Mouse (Mus musculus): ENCODE measurements at regions not wholly inside any gene's neighbourhood (a gene's known extent, or its start where the extent isn't known, plus 50 kb on each side); places are given as distances from the start of the nearest gene placed in this dataset.

DNA sequence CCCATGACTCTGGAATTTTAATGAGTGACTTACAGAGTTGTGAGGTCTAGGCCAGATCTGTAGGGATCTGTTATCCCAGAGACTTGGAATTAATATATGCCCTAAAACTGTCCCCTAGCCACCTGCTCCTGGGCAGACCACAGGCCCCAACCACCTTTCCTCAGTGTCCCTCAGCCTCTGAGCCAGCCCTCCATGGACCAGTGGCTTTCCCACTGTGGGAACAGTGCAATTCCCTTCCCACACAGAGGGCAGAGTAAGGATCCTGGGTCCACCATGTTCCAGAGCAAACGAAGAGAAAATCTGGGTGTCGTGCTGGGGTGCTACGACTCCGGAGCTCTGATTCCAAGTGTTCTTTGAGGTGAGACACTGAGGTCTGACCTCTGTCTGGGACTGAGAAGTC is 174.7 kb downstream of the Thbs2 start:
- Histone ChIP-seq H3K4me3 (no peak overlapping the region), H3K27ac (ENCODE audit: poor library complexity, severe bottlenecking) (no peak overlapping the region), H3K4me2 (no peak overlapping the region), H3K36me3 (no peaks in the 10 kb centered on the region), H3K27me3 (replicated peaks) (peaks cover 55% of the 10 kb centered on the region), H3K9ac (no peak overlapping the region), H3K4me1 (replicated peaks) (peaks cover 11% of the 10 kb centered on the region; the same call in 1 of the 2 replicates), H3K9me3 (replicated peaks) (no peaks in the 10 kb centered on the region)
- 93% methylated on average over 4 of the region's 4 CpGs for WGBS
- ATAC-seq (ENCODE audit: insufficient number of reproducible peaks, low FRiP score) = no peak

DNA sequence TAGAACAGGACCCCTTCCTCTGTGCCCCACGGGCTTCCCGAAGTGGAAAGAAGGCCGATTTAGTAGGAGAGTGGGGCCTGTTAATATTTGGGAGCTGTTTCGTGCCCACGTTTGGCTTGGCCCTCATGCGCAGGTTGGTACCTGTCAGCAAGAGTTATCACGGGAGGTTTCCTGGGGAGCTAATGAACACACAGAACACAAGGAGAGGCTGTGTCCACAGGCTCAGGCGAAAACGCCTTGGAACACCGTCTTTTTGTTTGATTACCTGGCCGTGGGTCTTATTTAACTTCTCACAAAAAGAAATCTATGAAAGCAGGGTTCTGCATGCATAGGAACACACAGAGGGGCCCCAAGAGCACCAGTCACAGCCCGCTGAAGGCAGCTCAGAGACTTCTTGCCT is 175.8 kb downstream of the Thbs2 start:
- WGBS = 81% methylated on average over 12 of the region's 12 CpGs
- no peak for ATAC-seq (ENCODE audit: insufficient number of reproducible peaks, low FRiP score)
- Histone ChIP-seq H3K4me2 (no peak overlapping the region), H3K9me3 (replicated peaks) (no peaks in the 10 kb centered on the region), H3K9ac (no peak overlapping the region), H3K36me3 (no peaks in the 10 kb centered on the region), H3K27me3 (replicated peaks) (peaks cover 58% of the 10 kb centered on the region), H3K4me1 (replicated peaks) (peaks cover 11% of the 10 kb centered on the region; the same call in 1 of the 2 replicates), H3K4me3 (no peak overlapping the region), H3K27ac (ENCODE audit: poor library complexity, severe bottlenecking) (no peak overlapping the region)

DNA sequence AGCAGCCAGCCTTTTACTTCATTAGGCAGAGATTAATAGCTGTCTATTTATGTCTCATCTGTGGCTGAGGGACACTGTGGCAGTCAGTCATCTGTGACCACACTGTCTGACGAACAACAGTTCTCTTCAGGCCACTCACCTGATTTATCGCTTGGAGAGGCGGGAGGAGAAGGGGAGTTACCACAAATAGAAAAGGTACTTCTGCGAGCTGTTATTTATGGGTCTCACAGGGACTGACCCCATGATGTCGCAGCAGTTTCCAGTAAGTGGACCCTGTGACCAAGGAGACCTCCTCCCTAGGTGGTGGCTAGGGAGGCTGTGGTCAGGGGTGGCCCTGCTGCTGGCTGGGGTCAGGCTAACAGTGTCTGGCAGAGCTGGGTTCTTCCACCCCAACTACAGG is 176.7 kb downstream of the Thbs2 start:
- Histone ChIP-seq H3K9me3 (replicated peaks) (no peaks in the 10 kb centered on the region), H3K4me1 (replicated peaks) (peaks cover 11% of the 10 kb centered on the region; the same call in 1 of the 2 replicates), H3K9ac (no peak overlapping the region), H3K27me3 (replicated peaks) (peaks cover 49% of the 10 kb centered on the region), H3K36me3 (no peaks in the 10 kb centered on the region), H3K27ac (ENCODE audit: poor library complexity, severe bottlenecking) (no peak overlapping the region), H3K4me2 (no peak overlapping the region), H3K4me3 (no peak overlapping the region)
- 35% methylated on average over 5 of the region's 5 CpGs for WGBS
- no peak for ATAC-seq (ENCODE audit: insufficient number of reproducible peaks, low FRiP score)

DNA sequence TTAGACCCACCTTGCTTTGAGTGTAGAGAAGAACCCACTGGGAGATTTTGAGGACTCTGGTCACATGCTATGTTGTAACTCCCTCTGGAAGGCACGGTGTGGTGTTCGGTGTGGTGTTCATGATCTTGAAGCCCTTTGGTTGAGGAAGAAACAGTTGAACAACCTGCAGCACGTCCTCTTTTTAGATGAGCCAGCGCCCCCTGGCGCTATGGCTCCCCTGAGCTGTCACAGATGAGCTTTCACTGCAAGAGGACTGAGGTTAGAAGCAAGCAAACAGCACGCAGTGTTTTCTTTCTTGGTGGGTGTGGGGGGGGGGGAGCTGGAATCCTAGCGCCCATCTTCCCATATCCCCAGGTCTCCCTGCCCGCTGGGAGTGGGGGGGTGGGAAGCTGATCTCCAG is 177.9 kb downstream of the Thbs2 start:
- H3K27me3 ChIP-seq (replicated peaks) = peaks cover 41% of the 10 kb centered on the region
- no peaks in the 10 kb centered on the region for H3K36me3 ChIP-seq
- ATAC-seq (ENCODE audit: insufficient number of reproducible peaks, low FRiP score) = no peak
- no peak overlapping the region for H3K4me3 ChIP-seq
- 31% methylated on average over 8 of the region's 8 CpGs for WGBS
- H3K4me2 ChIP-seq = no peak overlapping the region
- no peak overlapping the region for H3K27ac ChIP-seq (ENCODE audit: poor library complexity, severe bottlenecking)
- no peak overlapping the region for H3K9ac ChIP-seq
- H3K4me1 ChIP-seq (replicated peaks) = peaks cover 11% of the 10 kb centered on the region; the same call in 1 of the 2 replicates
- no peaks in the 10 kb centered on the region for H3K9me3 ChIP-seq (replicated peaks)

DNA sequence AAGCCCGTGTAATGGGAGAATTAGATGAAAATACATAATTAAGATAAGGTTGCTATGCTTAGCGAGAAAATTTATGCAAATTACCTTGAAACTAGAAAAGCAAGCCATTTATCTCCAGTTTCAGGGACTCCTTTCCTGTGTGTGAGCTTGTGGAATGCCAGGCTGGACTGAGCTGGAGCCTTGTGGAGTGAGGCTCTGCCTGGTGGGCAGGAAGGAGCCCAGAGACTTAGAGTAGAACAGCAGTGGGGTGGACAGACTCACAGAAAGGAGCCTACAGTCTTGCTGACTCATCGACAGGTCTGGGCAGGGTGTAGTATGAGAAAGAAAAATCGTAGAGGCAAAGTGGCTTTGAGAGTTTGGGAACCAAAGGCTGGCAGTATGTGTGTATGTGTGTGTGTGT is 180.6 kb downstream of the Thbs2 start:
- no peaks in the 10 kb centered on the region for H3K9me3 ChIP-seq (replicated peaks)
- 71% methylated on average over 4 of the region's 4 CpGs for WGBS
- H3K27me3 ChIP-seq (replicated peaks) = peaks cover 51% of the 10 kb centered on the region
- no peak overlapping the region for H3K9ac ChIP-seq
- no peaks in the 10 kb centered on the region for H3K36me3 ChIP-seq
- no peak overlapping the region for H3K4me2 ChIP-seq
- no peak overlapping the region for H3K27ac ChIP-seq (ENCODE audit: poor library complexity, severe bottlenecking)
- peaks cover 11% of the 10 kb centered on the region; the same call in 1 of the 2 replicates for H3K4me1 ChIP-seq (replicated peaks)
- H3K4me3 ChIP-seq = no peak overlapping the region
- ATAC-seq (ENCODE audit: insufficient number of reproducible peaks, low FRiP score) = no peak

DNA sequence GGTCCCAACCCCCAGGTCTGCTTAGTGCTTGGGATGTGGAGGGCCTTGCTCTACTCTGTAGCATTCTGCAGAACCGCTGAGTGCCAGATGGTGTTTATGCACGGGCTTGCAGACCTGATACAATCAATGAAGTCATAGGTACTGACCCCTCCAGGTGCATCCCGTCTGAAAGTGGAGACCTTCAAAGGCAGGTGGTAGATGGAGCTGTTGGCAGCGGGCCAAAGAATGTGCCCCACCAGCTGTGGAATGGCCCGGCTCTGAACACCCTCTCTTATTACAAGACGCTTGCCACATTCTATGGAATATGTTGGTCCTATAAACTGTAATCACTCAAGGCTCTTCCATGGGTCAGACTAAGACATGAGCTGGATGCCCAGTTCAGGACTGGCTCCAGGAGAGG is 183.5 kb downstream of the Thbs2 start:
- no peaks in the 10 kb centered on the region for H3K4me1 ChIP-seq (replicated peaks)
- peaks cover 50% of the 10 kb centered on the region for H3K27me3 ChIP-seq (replicated peaks)
- no peak overlapping the region for H3K9ac ChIP-seq
- no peaks in the 10 kb centered on the region for H3K36me3 ChIP-seq
- H3K4me2 ChIP-seq = no peak overlapping the region
- H3K27ac ChIP-seq (ENCODE audit: poor library complexity, severe bottlenecking) = no peak overlapping the region
- H3K9me3 ChIP-seq (replicated peaks) = no peaks in the 10 kb centered on the region
- 58% methylated on average over 6 of the region's 6 CpGs for WGBS
- H3K4me3 ChIP-seq = no peak overlapping the region
- no peak for ATAC-seq (ENCODE audit: insufficient number of reproducible peaks, low FRiP score)

DNA sequence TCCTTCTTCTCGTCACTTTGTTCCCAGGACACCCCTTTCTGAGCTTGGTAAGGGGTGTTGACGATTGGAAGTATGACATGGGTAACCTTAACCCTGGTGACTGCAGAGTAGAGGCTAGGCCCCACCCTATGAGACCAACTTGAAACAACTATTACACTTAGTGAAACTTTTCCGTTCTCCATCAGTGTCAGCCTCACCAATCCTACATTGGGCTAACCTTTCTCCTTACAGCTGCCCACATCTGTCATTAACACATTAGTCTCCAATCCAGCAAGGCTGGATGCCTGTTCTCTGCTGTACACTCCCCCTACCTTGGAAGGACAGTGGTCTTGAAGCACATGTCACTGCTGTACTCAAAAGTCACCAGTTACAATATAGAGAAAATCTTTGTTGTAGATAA is 186.9 kb downstream of the Thbs2 start:
- H3K36me3 ChIP-seq = no peaks in the 10 kb centered on the region
- H3K9ac ChIP-seq = no peak overlapping the region
- H3K9me3 ChIP-seq (replicated peaks) = no peaks in the 10 kb centered on the region
- ATAC-seq (ENCODE audit: insufficient number of reproducible peaks, low FRiP score) = no peak
- peaks cover 44% of the 10 kb centered on the region for H3K27me3 ChIP-seq (replicated peaks)
- no peaks in the 10 kb centered on the region for H3K4me1 ChIP-seq (replicated peaks)
- H3K4me3 ChIP-seq = no peak overlapping the region
- no peak overlapping the region for H3K4me2 ChIP-seq
- H3K27ac ChIP-seq (ENCODE audit: poor library complexity, severe bottlenecking) = no peak overlapping the region
- WGBS = 59% methylated on average over 3 of the region's 3 CpGs

DNA sequence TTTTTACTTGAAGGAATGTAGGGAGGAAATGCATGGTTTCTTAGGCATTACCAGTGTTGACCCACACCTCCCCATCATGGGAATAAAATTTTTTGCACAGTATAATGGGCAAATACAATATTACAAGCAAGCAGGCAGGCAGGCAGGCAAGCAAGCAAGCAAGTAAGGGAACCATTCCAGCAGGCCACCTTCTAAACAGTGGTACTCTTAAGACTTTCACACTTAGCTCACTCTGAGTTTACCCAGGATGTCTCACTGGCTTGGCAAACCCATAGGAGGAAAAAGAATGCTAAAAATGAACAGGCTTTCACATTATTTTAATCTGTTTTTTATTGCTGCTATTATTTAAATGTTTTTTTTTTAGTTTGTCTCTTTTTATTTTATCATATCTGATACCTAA is 187.9 kb downstream of the Thbs2 start:
- Histone ChIP-seq H3K27me3 (replicated peaks) (peaks cover 42% of the 10 kb centered on the region), H3K4me2 (no peak overlapping the region), H3K36me3 (no peaks in the 10 kb centered on the region), H3K27ac (ENCODE audit: poor library complexity, severe bottlenecking) (no peak overlapping the region), H3K4me3 (no peak overlapping the region), H3K9me3 (replicated peaks) (no peaks in the 10 kb centered on the region), H3K4me1 (replicated peaks) (no peaks in the 10 kb centered on the region), H3K9ac (no peak overlapping the region)
- no peak for ATAC-seq (ENCODE audit: insufficient number of reproducible peaks, low FRiP score)

DNA sequence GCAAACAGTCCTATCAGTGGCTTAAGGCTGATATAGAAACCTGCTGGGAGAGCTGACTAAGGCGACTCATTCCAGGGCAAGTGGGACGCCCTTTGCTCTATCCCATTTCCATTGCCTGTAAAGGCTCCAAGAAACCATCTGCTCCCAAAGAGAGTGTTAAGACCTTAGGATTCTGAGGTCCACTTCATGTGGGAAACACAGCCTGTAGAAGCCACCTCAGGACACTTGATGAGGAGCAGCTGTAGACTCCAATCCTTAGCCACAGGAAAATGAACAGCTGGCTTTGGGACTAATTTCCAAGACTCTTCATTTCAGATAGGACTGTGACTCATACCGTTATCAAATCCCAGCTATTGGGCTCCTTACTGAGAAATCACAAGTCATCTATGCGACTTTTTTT is 188.6 kb downstream of the Thbs2 start:
- H3K27me3 ChIP-seq (replicated peaks) = peaks cover 35% of the 10 kb centered on the region
- no peak for ATAC-seq (ENCODE audit: insufficient number of reproducible peaks, low FRiP score)
- no peak overlapping the region for H3K27ac ChIP-seq (ENCODE audit: poor library complexity, severe bottlenecking)
- no peak overlapping the region for H3K9ac ChIP-seq
- H3K36me3 ChIP-seq = no peaks in the 10 kb centered on the region
- H3K4me1 ChIP-seq (replicated peaks) = no peaks in the 10 kb centered on the region
- no peak overlapping the region for H3K4me2 ChIP-seq
- WGBS = 52% methylated on average over 4 of the region's 4 CpGs
- H3K4me3 ChIP-seq = no peak overlapping the region
- no peaks in the 10 kb centered on the region for H3K9me3 ChIP-seq (replicated peaks)

DNA sequence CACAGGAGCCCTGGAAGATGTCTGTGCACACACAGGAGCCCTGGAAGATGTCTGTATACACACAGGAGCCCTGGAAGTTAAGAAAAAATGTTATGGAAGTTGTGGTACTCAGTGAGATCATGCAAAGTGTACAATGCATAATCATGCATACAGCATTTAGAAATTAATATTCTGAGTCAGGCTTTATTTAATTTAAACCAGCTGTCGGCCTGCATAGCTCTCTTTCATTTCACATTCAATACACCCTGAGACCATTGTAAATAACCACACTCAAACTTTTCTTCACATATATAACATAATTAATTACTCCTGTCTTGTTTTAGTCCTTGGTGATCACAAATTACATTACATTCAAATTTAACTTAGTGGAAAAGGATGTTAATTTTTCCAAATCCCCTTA is 190.4 kb downstream of the Thbs2 start:
- ATAC-seq (ENCODE audit: insufficient number of reproducible peaks, low FRiP score) = no peak
- H3K27me3 ChIP-seq (replicated peaks) = peaks cover 31% of the 10 kb centered on the region
- no peak overlapping the region for H3K27ac ChIP-seq (ENCODE audit: poor library complexity, severe bottlenecking)
- no peak overlapping the region for H3K4me3 ChIP-seq
- no peak overlapping the region for H3K4me2 ChIP-seq
- H3K36me3 ChIP-seq = no peaks in the 10 kb centered on the region
- no peaks in the 10 kb centered on the region for H3K4me1 ChIP-seq (replicated peaks)
- H3K9me3 ChIP-seq (replicated peaks) = no peaks in the 10 kb centered on the region
- WGBS = 83% methylated on average over 1 of the region's 1 CpGs
- no peak overlapping the region for H3K9ac ChIP-seq

DNA sequence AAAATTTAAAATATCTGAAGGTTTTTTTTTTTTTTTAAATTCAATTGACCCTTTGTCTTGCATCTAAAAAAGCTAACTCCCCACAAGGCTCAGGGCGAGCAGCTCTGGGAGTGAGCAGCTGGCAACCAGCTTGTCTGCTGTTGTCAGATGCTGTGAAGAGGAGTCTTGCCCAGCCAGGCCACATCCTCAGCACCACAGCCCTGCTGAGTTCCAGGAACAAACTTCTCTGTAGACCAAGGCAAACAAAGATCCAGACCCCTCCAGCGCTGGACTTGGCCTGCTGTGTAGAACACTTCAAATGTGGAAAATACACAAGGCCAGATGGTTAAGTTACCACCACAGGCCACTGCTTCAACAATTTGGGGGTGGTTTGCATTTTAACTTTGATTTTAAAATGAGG is 192.7 kb downstream of the Thbs2 start:
- no peak overlapping the region for H3K27ac ChIP-seq (ENCODE audit: poor library complexity, severe bottlenecking)
- H3K9ac ChIP-seq = no peak overlapping the region
- no peak for ATAC-seq (ENCODE audit: insufficient number of reproducible peaks, low FRiP score)
- no peaks in the 10 kb centered on the region for H3K9me3 ChIP-seq (replicated peaks)
- H3K4me3 ChIP-seq = no peak overlapping the region
- H3K4me2 ChIP-seq = no peak overlapping the region
- H3K4me1 ChIP-seq (replicated peaks) = no peaks in the 10 kb centered on the region
- peaks cover 34% of the 10 kb centered on the region for H3K27me3 ChIP-seq (replicated peaks)
- H3K36me3 ChIP-seq = no peaks in the 10 kb centered on the region
- WGBS = 79% methylated on average over 2 of the region's 2 CpGs

DNA sequence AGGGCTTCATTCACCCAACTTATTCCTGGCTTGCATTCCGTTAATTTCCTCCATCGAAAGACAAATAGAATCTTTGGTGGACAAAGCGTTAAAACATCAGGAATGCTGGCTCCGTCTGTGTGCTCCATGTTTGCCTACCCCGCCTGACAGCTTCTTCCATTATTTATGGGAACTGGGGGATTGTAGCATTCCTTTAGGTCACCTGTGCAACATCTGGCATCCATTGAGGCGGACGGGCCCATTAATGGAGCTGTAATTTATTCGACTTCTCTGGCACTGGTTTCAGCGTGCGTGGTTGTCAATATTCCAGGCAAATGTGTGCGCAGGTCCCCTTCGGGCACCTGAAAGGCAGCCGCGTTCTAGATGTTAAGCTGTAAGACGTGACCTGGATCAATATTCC is 196.9 kb downstream of the Thbs2 start:
- no peaks in the 10 kb centered on the region for H3K9me3 ChIP-seq (replicated peaks)
- ATAC-seq (ENCODE audit: insufficient number of reproducible peaks, low FRiP score) = no peak
- 82% methylated on average over 15 of the region's 15 CpGs for WGBS
- no peaks in the 10 kb centered on the region for H3K4me1 ChIP-seq (replicated peaks)
- peaks cover 60% of the 10 kb centered on the region for H3K27me3 ChIP-seq (replicated peaks)
- H3K4me3 ChIP-seq = no peak overlapping the region
- H3K36me3 ChIP-seq = no peaks in the 10 kb centered on the region
- no peak overlapping the region for H3K4me2 ChIP-seq
- H3K9ac ChIP-seq = no peak overlapping the region
- H3K27ac ChIP-seq (ENCODE audit: poor library complexity, severe bottlenecking) = no peak overlapping the region
